Mouse (Mus musculus) myocyte (in vitro differentiated cells): Measurements from ENCODE around the gene Jmjd7. TPM values are rescaled to one million over a fixed set of nuclear protein-coding genes. Genes with fewer than 3 reads are reported as not detected.

Experiments used
- H3K27me3 ChIP-seq: one replicate; pipeline ENCODE4 v1.6.1; 2011; ENCODE audit not compliant: control insufficient read depth, insufficient read depth, insufficient read length
- H3K36me3 ChIP-seq: one replicate; pipeline ENCODE4 v1.6.1; 2011; ENCODE audit not compliant: control insufficient read depth, insufficient read depth
- H3K4me2 ChIP-seq: one replicate; pipeline ENCODE4 v1.6.1; 2011; ENCODE audit warnings: low read depth, control low read depth
- H3K4me3 ChIP-seq: one replicate; pipeline ENCODE4 v1.5.1; 2011; ENCODE audit warnings: mild to moderate bottlenecking, control low read depth, moderate library complexity
- H3K79me2 ChIP-seq: one replicate; pipeline ENCODE4 v1.6.1; 2011; ENCODE audit not compliant: control insufficient read depth, insufficient read depth
- H3ac ChIP-seq: one replicate; pipeline ENCODE4 v1.6.1; 2011; ENCODE audit not compliant: control insufficient read depth, insufficient read length
- CEBPB ChIP-seq: IDR thresholded peaks from 2 replicates; pipeline ENCODE4 v1.6.1; 2011; ENCODE audit warnings: mild to moderate bottlenecking, moderate library complexity; ENCODE audit not compliant: poor library complexity, insufficient read depth, severe bottlenecking
- E2F4 ChIP-seq: IDR thresholded peaks from one replicate; pipeline ENCODE4 v1.6.1; 2011; ENCODE audit warnings: mild to moderate bottlenecking, control low read depth, moderate library complexity; ENCODE audit not compliant: insufficient read depth
- MAX ChIP-seq: IDR thresholded peaks from one replicate; pipeline ENCODE4 v1.6.1; 2011; ENCODE audit warnings: low read depth, mild to moderate bottlenecking, control low read depth
- MYOD1 ChIP-seq, 3 experiments: IDR thresholded peaks; one replicate each; pipeline ENCODE4 v1.6.1; 2011; ENCODE audit warnings: control low read depth in 2 of 3, low read depth in 2 of 3, mild to moderate bottlenecking in 2 of 3, moderate library complexity in 1 of 3; ENCODE audit not compliant: insufficient read length in 2 of 3, control insufficient read depth in 1 of 3
- MYOG ChIP-seq, 3 experiments: IDR thresholded peaks; one replicate each; pipeline ENCODE4 v1.6.1; 2011; ENCODE audit warnings: control low read depth in 2 of 3, low read depth in 2 of 3, mild to moderate bottlenecking in 2 of 3; ENCODE audit not compliant: insufficient read length in 2 of 3, control insufficient read depth in 1 of 3, insufficient read depth in 1 of 3
- POLR2A ChIP-seq: IDR thresholded peaks from one replicate; pipeline ENCODE4 v1.6.1; 2011; ENCODE audit warnings: low read depth, mild to moderate bottlenecking, control low read depth, moderate library complexity; ENCODE audit not compliant: insufficient read length
- POLR2AphosphoS2 ChIP-seq: IDR thresholded peaks from one replicate; pipeline ENCODE4 v1.6.1; 2011; ENCODE audit warnings: low read depth, control low read depth; ENCODE audit not compliant: insufficient read length
- REST ChIP-seq: IDR thresholded peaks from one replicate; pipeline ENCODE4 v1.6.1; 2011; ENCODE audit warnings: mild to moderate bottlenecking, control low read depth, moderate library complexity; ENCODE audit not compliant: insufficient read depth, insufficient read length
- SRF ChIP-seq: IDR thresholded peaks from one replicate; pipeline ENCODE4 v1.6.1; 2011; ENCODE audit warnings: low read depth; ENCODE audit not compliant: control insufficient read depth, insufficient read length
- TCF12 ChIP-seq: IDR thresholded peaks from one replicate; pipeline ENCODE4 v1.6.1; 2011; ENCODE audit warnings: mild to moderate bottlenecking, control low read depth; ENCODE audit not compliant: poor library complexity, insufficient read depth, severe bottlenecking
- TCF3 ChIP-seq: IDR thresholded peaks from one replicate; pipeline ENCODE4 v1.6.1; 2011; ENCODE audit warnings: low read depth, control low read depth; ENCODE audit not compliant: insufficient read length
- USF1 ChIP-seq: IDR thresholded peaks from one replicate; pipeline ENCODE4 v1.6.1; 2011; ENCODE audit warnings: low read depth, mild to moderate bottlenecking, control low read depth, moderate library complexity
- polyA plus RNA-seq: library from polyadenylated mRNA; unstranded; fragments of >200 nt; fragmentation: generic; extraction: Trizol; gene quantifications from one replicate; pipeline ENCODE4 v1.2.1, GENCODE M21; 2012; ENCODE audit warnings: missing spikeins

The Jmjd7 gene
- polyA plus RNA-seq, 1 experiment, result 10.7 TPM

GRCm38 (mm10) chr2:120068555-120069465 is 41.5 kb downstream of the Jmjd7 start:
- no peaks in the 10 kb centered on the region for H3K36me3 ChIP-seq
- peaks cover 7% of the 10 kb centered on the region for H3K27me3 ChIP-seq
- TF ChIP-seq REST (no peak), TCF3 (no peak), USF1 (no peak), TCF12 (no peak), POLR2A (no peak), MAX (no peak), MYOG (IDR thresholded peaks at IDR 0.05; ENCODE audit: control insufficient read depth in 1 of 3, insufficient read depth in 1 of 3, insufficient read length in 2 of 3, low read depth in 2 of 3) (no peak), SRF (no peak), MYOD1 (IDR thresholded peaks at IDR 0.05; ENCODE audit: control insufficient read depth in 1 of 3, insufficient read length in 2 of 3, low read depth in 2 of 3) (no peak), CEBPB (no peak), E2F4 (no peak), POLR2AphosphoS2 (no peak)
- no peaks in the 10 kb centered on the region for H3K79me2 ChIP-seq
- H3K4me3 ChIP-seq, result no peak overlapping the region
- no peak overlapping the region for H3ac ChIP-seq
- no peak overlapping the region for H3K4me2 ChIP-seq

GRCm38 (mm10) chr2:120069466-120069990 is 42.2 kb downstream of the Jmjd7 start:
- TF ChIP-seq MYOG (IDR thresholded peaks at IDR 0.05; ENCODE audit: control insufficient read depth in 1 of 3, insufficient read depth in 1 of 3, insufficient read length in 2 of 3, low read depth in 2 of 3), result peak in 2 of 3 experiments; percentile 36 to 81
- no peak for TF ChIP-seq POLR2AphosphoS2
- peak in 2 of 3 experiments; percentile 79 to 95 for TF ChIP-seq MYOD1 (IDR thresholded peaks at IDR 0.05; ENCODE audit: control insufficient read depth in 1 of 3, insufficient read length in 2 of 3, low read depth in 2 of 3)
- TF ChIP-seq E2F4, result no peak
- TF ChIP-seq TCF12, result peak; percentile 81
- TF ChIP-seq TCF3, result peak; percentile 21
- peaks cover 7% of the 10 kb centered on the region for H3K27me3 ChIP-seq
- H3K4me2 ChIP-seq, result no peak overlapping the region

GRCm38 (mm10) chr2:120074096-120074495 is 46.8 kb downstream of the Jmjd7 start:
- no peaks in the 10 kb centered on the region for H3K79me2 ChIP-seq
- H3ac ChIP-seq, result no peak overlapping the region
- no peak overlapping the region for H3K4me2 ChIP-seq
- no peaks in the 10 kb centered on the region for H3K36me3 ChIP-seq
- no peak overlapping the region for H3K4me3 ChIP-seq
- no peak for TF ChIP-seq CEBPB
- TF ChIP-seq MYOD1 (IDR thresholded peaks at IDR 0.05; ENCODE audit: control insufficient read depth in 1 of 3, insufficient read length in 2 of 3, low read depth in 2 of 3), result no peak
- TF ChIP-seq TCF3, result no peak
- TF ChIP-seq TCF12, result no peak
- no peak for TF ChIP-seq E2F4
- TF ChIP-seq SRF, result no peak
- TF ChIP-seq MAX, result no peak
- TF ChIP-seq USF1, result no peak
- no peak for TF ChIP-seq POLR2AphosphoS2
- no peak for TF ChIP-seq REST
- no peak for TF ChIP-seq POLR2A
- TF ChIP-seq MYOG (IDR thresholded peaks at IDR 0.05; ENCODE audit: control insufficient read depth in 1 of 3, insufficient read depth in 1 of 3, insufficient read length in 2 of 3, low read depth in 2 of 3), result no peak
- H3K27me3 ChIP-seq, result peaks cover 25% of the 10 kb centered on the region

More at GRCm38 (mm10) chr2:120069466-120069990, 42.2 kb downstream of the Jmjd7 start:
- no peaks in the 10 kb centered on the region for H3K79me2 ChIP-seq
- no peak overlapping the region for H3ac ChIP-seq
- no peaks in the 10 kb centered on the region for H3K36me3 ChIP-seq
- H3K4me3 ChIP-seq, result no peak overlapping the region

- peaks cover 25% of the 10 kb centered on the region for H3K27me3 ChIP-seq
- H3K79me2 ChIP-seq, result no peaks in the 10 kb centered on the region
- no peak for TF ChIP-seq TCF3
- no peak for TF ChIP-seq MYOD1 (IDR thresholded peaks at IDR 0.05; ENCODE audit: control insufficient read depth in 1 of 3, insufficient read length in 2 of 3, low read depth in 2 of 3)
- no peak for TF ChIP-seq USF1
- TF ChIP-seq TCF12, result no peak
- TF ChIP-seq CEBPB, result no peak
- no peak for TF ChIP-seq POLR2A
- no peak for TF ChIP-seq MYOG (IDR thresholded peaks at IDR 0.05; ENCODE audit: control insufficient read depth in 1 of 3, insufficient read depth in 1 of 3, insufficient read length in 2 of 3, low read depth in 2 of 3)
- TF ChIP-seq SRF, result no peak
- TF ChIP-seq MAX, result no peak
- H3K4me2 ChIP-seq, result no peak overlapping the region
- H3K4me3 ChIP-seq, result no peak overlapping the region
- no peaks in the 10 kb centered on the region for H3K36me3 ChIP-seq
- H3ac ChIP-seq, result no peak overlapping the region
Measured at GRCm38 (mm10) chr2:120076076-120076705, 48.9 kb downstream of the Jmjd7 start.

Other genes with a start within 250 kb of the Jmjd7 start
- 13.7 TPM for gene Rpap1, start 239.9 kb upstream of the Jmjd7 start, polyA plus RNA-seq
- gene Tyro3, start 229.8 kb upstream of the Jmjd7 start, polyA plus RNA-seq, result 6.0 TPM
- gene Mga, start 130.3 kb upstream of the Jmjd7 start, polyA plus RNA-seq, result 3.4 TPM
- 6.4 TPM for gene Mapkbp1, start 54.8 kb upstream of the Jmjd7 start, polyA plus RNA-seq
- 1.1 TPM for gene Gm28042, start within 50 bp of the Jmjd7 start, polyA plus RNA-seq
- 0.58 TPM for gene Pla2g4b, start 5.9 kb downstream of the Jmjd7 start, polyA plus RNA-seq
- gene Ehd4, start 127.1 kb downstream of the Jmjd7 start, polyA plus RNA-seq, result 101 TPM
- gene Pla2g4e, start 217.9 kb downstream of the Jmjd7 start, polyA plus RNA-seq, result 0.05 TPM